Mouse (Mus musculus): ENCODE results near the gene Gm13696. TPM values are rescaled to one million over a fixed set of nuclear protein-coding genes. Genes with fewer than 3 reads are reported as not detected.

Gene Gm13696
- polyA plus RNA-seq, 1 experiment from 2014 or later: not detected

DNA sequence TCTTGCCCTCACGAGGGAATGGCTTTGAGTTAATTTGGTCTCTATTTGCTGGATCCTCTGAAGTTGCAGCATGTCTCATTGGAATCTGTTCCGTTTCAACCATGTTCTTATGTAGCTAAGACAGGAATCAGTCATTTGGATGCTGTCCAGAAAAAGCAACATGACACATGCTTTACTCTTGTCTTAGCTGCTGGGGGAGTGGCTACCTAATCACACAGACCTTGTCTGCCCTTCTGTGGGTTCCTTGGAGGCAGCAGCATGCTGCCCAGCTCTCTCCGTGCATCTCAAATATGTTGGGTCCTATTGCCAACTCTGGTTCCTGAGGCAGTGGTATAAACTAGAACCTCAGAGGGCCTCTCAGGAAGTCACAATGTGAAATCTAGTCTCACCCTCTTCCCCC is 45.4 kb downstream of the Gm13696 start:
- ATAC-seq (ENCODE audit: insufficient read depth): 0 out of 2 replicates have a peak, but pooled peaks have one; percentile 12
- Histone ChIP-seq H3K27me3 (ENCODE audit: insufficient read depth, low read length) (no peaks in the 10 kb centered on the region), H3K9me3 (ENCODE audit: low read depth, low read length) (no peaks in the 10 kb centered on the region), H3K4me2 (no peak overlapping the region), H3K9ac (no peak overlapping the region), H3K27ac (ENCODE audit: low read depth) (no peak overlapping the region), H3K4me1 (ENCODE audit: insufficient read depth) (peaks cover 5% of the 10 kb centered on the region; the same call in 1 of the 2 replicates), H3K4me3 (ENCODE audit: low read depth, low read length) (no peak overlapping the region), H3K36me3 (ENCODE audit: insufficient read depth) (no peaks in the 10 kb centered on the region)
- WGBS: 47% methylated on average over 3 of the region's 3 CpGs
- DNase-seq: peak; percentile 72
- TF ChIP-seq CTCF (IDR thresholded peaks at IDR 0.05; ENCODE audit: low read depth): no peak

- H3K27ac ChIP-seq (ENCODE audit: low read depth): no peak overlapping the region
- no peak for TF ChIP-seq CTCF (IDR thresholded peaks at IDR 0.05; ENCODE audit: low read depth)
- no peaks in the 10 kb centered on the region for H3K27me3 ChIP-seq (ENCODE audit: insufficient read depth, low read length)
- ATAC-seq (ENCODE audit: insufficient read depth) (peak; percentile 79), DNase-seq (peak; percentile 65)
- peaks cover 5% of the 10 kb centered on the region; the same call in 1 of the 2 replicates for H3K4me1 ChIP-seq (ENCODE audit: insufficient read depth)
- H3K4me3 ChIP-seq (ENCODE audit: low read depth, low read length): no peak overlapping the region
- H3K9me3 ChIP-seq (ENCODE audit: low read depth, low read length): no peaks in the 10 kb centered on the region
- H3K9ac ChIP-seq: no peak overlapping the region
- WGBS: 62% methylated on average over 8 of the region's 8 CpGs
- H3K4me2 ChIP-seq: no peak overlapping the region
- no peaks in the 10 kb centered on the region for H3K36me3 ChIP-seq (ENCODE audit: insufficient read depth)
Observed at GRCm38 (mm10) chr2:84019519-84020305, 46.8 kb downstream of the Gm13696 start.

DNA sequence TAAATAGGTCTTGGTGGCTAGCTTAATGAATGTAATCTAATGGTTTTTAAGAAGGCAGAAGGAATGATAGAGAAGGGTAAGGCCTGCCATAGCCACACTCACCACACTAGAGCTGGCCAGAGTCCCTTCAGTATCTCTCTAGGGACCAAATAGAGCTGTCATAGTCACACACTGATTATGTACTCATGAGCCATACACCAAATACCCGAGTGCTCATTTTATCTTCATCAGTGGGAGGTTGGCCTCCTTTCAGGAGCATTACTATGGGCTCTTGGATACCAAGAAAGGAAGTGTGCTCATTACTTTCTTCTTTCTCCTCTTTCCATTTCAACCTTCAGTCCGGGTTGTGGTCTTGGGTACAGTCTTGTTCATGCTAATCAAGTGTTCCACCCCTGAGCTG is 49.0 kb downstream of the Gm13696 start:
- H3K27ac ChIP-seq (ENCODE audit: low read depth): no peak overlapping the region
- TF ChIP-seq CTCF (IDR thresholded peaks at IDR 0.05; ENCODE audit: low read depth): no peak
- H3K4me1 ChIP-seq (ENCODE audit: insufficient read depth): peaks cover 5% of the 10 kb centered on the region; the same call in 1 of the 2 replicates
- no peak overlapping the region for H3K4me2 ChIP-seq
- no peak overlapping the region for H3K9ac ChIP-seq
- no peaks in the 10 kb centered on the region for H3K27me3 ChIP-seq (ENCODE audit: insufficient read depth, low read length)
- H3K4me3 ChIP-seq (ENCODE audit: low read depth, low read length): no peak overlapping the region
- no peak for ATAC-seq (ENCODE audit: insufficient read depth)
- no peaks in the 10 kb centered on the region for H3K36me3 ChIP-seq (ENCODE audit: insufficient read depth)
- no peak for DNase-seq
- H3K9me3 ChIP-seq (ENCODE audit: low read depth, low read length): no peaks in the 10 kb centered on the region
- 84% methylated on average over 2 of the region's 2 CpGs for WGBS

GRCm38 (mm10) chr2:84022905-84023304 is 50.0 kb downstream of the Gm13696 start:
- no peaks in the 10 kb centered on the region for H3K27me3 ChIP-seq (ENCODE audit: insufficient read depth, low read length)
- no peaks in the 10 kb centered on the region for H3K9me3 ChIP-seq (ENCODE audit: low read depth, low read length)
- H3K9ac ChIP-seq: no peak overlapping the region
- DNase-seq (peak; percentile 47), ATAC-seq (ENCODE audit: insufficient read depth) (no peak)
- no peak overlapping the region for H3K4me3 ChIP-seq (ENCODE audit: low read depth, low read length)
- no peak for TF ChIP-seq CTCF (IDR thresholded peaks at IDR 0.05; ENCODE audit: low read depth)
- 65% methylated on average over 2 of the region's 2 CpGs for WGBS
- H3K36me3 ChIP-seq (ENCODE audit: insufficient read depth): no peaks in the 10 kb centered on the region
- H3K4me1 ChIP-seq (ENCODE audit: insufficient read depth): peaks cover 5% of the 10 kb centered on the region; the same call in 1 of the 2 replicates
- H3K4me2 ChIP-seq: no peak overlapping the region
- H3K27ac ChIP-seq (ENCODE audit: low read depth): no peak overlapping the region

DNA sequence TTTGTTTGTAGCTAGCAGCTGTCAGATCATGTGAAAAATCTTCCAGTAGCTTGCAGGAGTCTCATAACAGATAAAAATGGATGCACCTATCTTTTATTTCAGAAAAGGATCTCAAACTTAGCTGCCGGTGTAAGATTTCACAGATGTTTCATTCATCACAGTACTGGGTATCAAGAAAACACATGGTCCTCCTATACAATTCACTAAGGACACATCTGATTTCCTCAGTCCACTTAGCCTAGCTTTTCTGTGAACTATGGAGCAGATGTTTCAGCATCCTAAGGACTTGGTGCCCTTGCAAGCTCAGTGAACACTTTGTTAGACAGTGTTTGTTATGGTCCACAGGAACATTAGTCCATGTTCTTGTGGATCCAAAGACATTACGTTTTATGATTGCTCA is 50.4 kb downstream of the Gm13696 start:
- 75% methylated on average over 2 of the region's 2 CpGs for WGBS
- H3K9ac ChIP-seq: no peak overlapping the region
- H3K4me2 ChIP-seq: no peak overlapping the region
- ATAC-seq (ENCODE audit: insufficient read depth) (no peak), DNase-seq (no peak)
- no peaks in the 10 kb centered on the region for H3K27me3 ChIP-seq (ENCODE audit: insufficient read depth, low read length)
- H3K4me1 ChIP-seq (ENCODE audit: insufficient read depth): peaks cover 4% of the 10 kb centered on the region; the same call in 1 of the 2 replicates
- no peak overlapping the region for H3K27ac ChIP-seq (ENCODE audit: low read depth)
- no peaks in the 10 kb centered on the region for H3K36me3 ChIP-seq (ENCODE audit: insufficient read depth)
- H3K4me3 ChIP-seq (ENCODE audit: low read depth, low read length): no peak overlapping the region
- H3K9me3 ChIP-seq (ENCODE audit: low read depth, low read length): no peaks in the 10 kb centered on the region
- no peak for TF ChIP-seq CTCF (IDR thresholded peaks at IDR 0.05; ENCODE audit: low read depth)

Other genes with a start within 250 kb of the Gm13696 start
- 66.8 and 77.0 TPM in 2 replicates for gene Itgav, start 248.7 kb upstream of the Gm13696 start, polyA plus RNA-seq (2014; fragmentation: Nextera tagmentation; extraction: Ambion mirVana)
- 2.2 and 2.4 TPM in 2 replicates for gene Fam171b, start 160.5 kb upstream of the Gm13696 start, polyA plus RNA-seq (2014; fragmentation: Nextera tagmentation; extraction: Ambion mirVana)
- gene Zswim2, start 31.9 kb upstream of the Gm13696 start, polyA plus RNA-seq (2014; fragmentation: Nextera tagmentation; extraction: Ambion mirVana): not detected in 2 replicates
- gene Gm13698, start 17.4 kb upstream of the Gm13696 start, polyA plus RNA-seq (2014; fragmentation: Nextera tagmentation; extraction: Ambion mirVana): not detected in 2 replicates
- gene Gm13693, start 11.6 kb upstream of the Gm13696 start, polyA plus RNA-seq (2014; fragmentation: Nextera tagmentation; extraction: Ambion mirVana): not detected in 2 replicates
- gene Gm13695, start 5.8 kb upstream of the Gm13696 start, polyA plus RNA-seq (2014; fragmentation: Nextera tagmentation; extraction: Ambion mirVana): not detected in 2 replicates
- gene Gm13694, start 5.8 kb downstream of the Gm13696 start, polyA plus RNA-seq (2014; fragmentation: Nextera tagmentation; extraction: Ambion mirVana): not detected in 2 replicates
- not detected in 2 replicates for gene Gm13697, start 11.6 kb downstream of the Gm13696 start, polyA plus RNA-seq (2014; fragmentation: Nextera tagmentation; extraction: Ambion mirVana)
- not detected in 2 replicates for gene Gm13691, start 17.4 kb downstream of the Gm13696 start, polyA plus RNA-seq (2014; fragmentation: Nextera tagmentation; extraction: Ambion mirVana)

Measured in lung, embryonic 14.5 days (tissue).